Mouse (Mus musculus) mesoderm, embryonic 11.5 days (tissue): Measurements from ENCODE around the gene Arhgef28.
"Not testable (repeated sequence)": the region's sequence is repeated elsewhere in the genome, so short reads cannot be mapped to it uniquely, and the experiment has no call there.

Experiments used
- DNase-seq: peaks from one replicate; pipeline ENCODE4 v3.0.0-alpha.2; 2012; ENCODE audit warnings: low read depth, low spot score

Arhgef28 gene

GRCm38 (mm10) chr13:98074871-98075270, 131.4 kb downstream of the Arhgef28 start:
- no peak for DNase-seq

GRCm38 (mm10) chr13:98073190-98073589, 133.0 kb downstream of the Arhgef28 start:
- peak; percentile 21 for DNase-seq

- DNase-seq = no peak
Observed at GRCm38 (mm10) chr13:98070458-98070857, 135.8 kb downstream of the Arhgef28 start.

GRCm38 (mm10) chr13:98069646-98070045, 136.6 kb downstream of the Arhgef28 start:
- DNase-seq = no peak

- no peak for DNase-seq
Observed at GRCm38 (mm10) chr13:98062843-98063242, 143.4 kb downstream of the Arhgef28 start.

- DNase-seq = not testable (repeated sequence)
Observed at GRCm38 (mm10) chr13:98060121-98060520, 146.1 kb downstream of the Arhgef28 start.

GRCm38 (mm10) chr13:98055194-98055593, 151.0 kb downstream of the Arhgef28 start:
- DNase-seq = no peak

GRCm38 (mm10) chr13:98040628-98041150, 165.6 kb downstream of the Arhgef28 start:
- DNase-seq = no peak

- no peak for DNase-seq
Observed at GRCm38 (mm10) chr13:98038731-98039130, 167.5 kb downstream of the Arhgef28 start.

- no peak for DNase-seq
Observed at GRCm38 (mm10) chr13:98037693-98038092, 168.5 kb downstream of the Arhgef28 start.

GRCm38 (mm10) chr13:98031642-98031960, 174.6 kb downstream of the Arhgef28 start:
- no peak for DNase-seq

- DNase-seq = peak; percentile 87
Observed at GRCm38 (mm10) chr13:98030959-98031641, 175.1 kb downstream of the Arhgef28 start.

GRCm38 (mm10) chr13:98030041-98030440, 176.2 kb downstream of the Arhgef28 start:
- no peak for DNase-seq

GRCm38 (mm10) chr13:98028711-98029250, 177.5 kb downstream of the Arhgef28 start:
- no peak for DNase-seq

- no peak for DNase-seq
Observed at GRCm38 (mm10) chr13:98027641-98028204, 178.5 kb downstream of the Arhgef28 start.

GRCm38 (mm10) chr13:98027122-98027521, 179.1 kb downstream of the Arhgef28 start:
- no peak for DNase-seq

GRCm38 (mm10) chr13:98025706-98026504, 180.3 kb downstream of the Arhgef28 start:
- no peak for DNase-seq

- no peak for DNase-seq
Observed at GRCm38 (mm10) chr13:98025162-98025561, 181.1 kb downstream of the Arhgef28 start.

- DNase-seq = no peak
Observed at GRCm38 (mm10) chr13:98024680-98025079, 181.6 kb downstream of the Arhgef28 start.

- no peak for DNase-seq
Observed at GRCm38 (mm10) chr13:98021906-98022305, 184.3 kb downstream of the Arhgef28 start.

- DNase-seq = not testable (repeated sequence)
Observed at GRCm38 (mm10) chr13:98018837-98019236, 187.4 kb downstream of the Arhgef28 start.

- no peak for DNase-seq
Observed at GRCm38 (mm10) chr13:98016923-98017588, 189.2 kb downstream of the Arhgef28 start.
